Mouse (Mus musculus) neural tube, embryonic 14.5 days (tissue): ENCODE measurements around the gene Tekt1. TPM values are rescaled to one million over a fixed set of nuclear protein-coding genes. Genes with fewer than 3 reads are reported as not detected.

Experiments used
- ATAC-seq: fragments of 200-750 bp; cut with Nextera tagmentation; 2 replicates; pipeline ENCODE4 v1.8.0; 2017; ENCODE audit warnings: low read depth, mild to moderate bottlenecking, moderate TSS enrichment, moderate library complexity
- H3K27ac ChIP-seq: fragments of 300-500 bp; sonication (generic); 2 replicates; pipeline ENCODE4 v1.5.1; 2014; ENCODE audit warnings: low read depth, mild to moderate bottlenecking, control low read depth, low read length, moderate library complexity, mixed read lengths
- H3K27me3 ChIP-seq: fragments of 300-500 bp; sonication (generic); 2 replicates; pipeline ENCODE4 v1.6.1; 2014; ENCODE audit warnings: low read length; ENCODE audit not compliant: control insufficient read depth, insufficient read depth
- H3K36me3 ChIP-seq: fragments of 300-500 bp; sonication (generic); 2 replicates; pipeline ENCODE4 v1.6.1; 2014; ENCODE audit warnings: low read length, mixed read lengths; ENCODE audit not compliant: control insufficient read depth, insufficient read depth
- H3K4me1 ChIP-seq: fragments of 300-500 bp; sonication (generic); 2 replicates; pipeline ENCODE4 v1.6.1; 2014; ENCODE audit warnings: low read length; ENCODE audit not compliant: control insufficient read depth, insufficient read depth
- H3K4me2 ChIP-seq: fragments of 300-500 bp; sonication (generic); 2 replicates; pipeline ENCODE4 v1.6.1; 2014; ENCODE audit warnings: mild to moderate bottlenecking, low read depth, low read length, control low read depth
- H3K4me3 ChIP-seq: fragments of 300-500 bp; sonication (generic); 2 replicates; pipeline ENCODE4 v1.5.1; 2014; ENCODE audit warnings: low read depth, low read length, control low read depth, mixed read lengths
- H3K9ac ChIP-seq: fragments of 300-500 bp; sonication (generic); replicated peaks from 2 replicates; pipeline ENCODE4 v1.6.1; 2014; ENCODE audit warnings: low read depth, mild to moderate bottlenecking, control low read depth, low read length, mixed read lengths
- H3K9me3 ChIP-seq: fragments of 300-500 bp; sonication (generic); 2 replicates; pipeline ENCODE4 v1.6.1; 2016; ENCODE audit warnings: low read length; ENCODE audit not compliant: control insufficient read depth
- WGBS: fragments of 180-500 bp; shearing (Covaris S2); extraction: QIAGEN DNeasy Blood & Tissue Kit; methylation state at CpG from one replicate; pipeline ENCODE4 v1.1.7; 2014; 5-methylcytosine and 5-hydroxymethylcytosine counted together
- polyA plus RNA-seq: library from polyadenylated mRNA; unstranded; fragments of >200 nt; fragmentation: Nextera tagmentation; extraction: Ambion mirVana; gene quantifications from 2 replicates; pipeline ENCODE4 v1.2.1, GENCODE M21; 2014

Tekt1 gene
- polyA plus RNA-seq, 1 experiment from 2014 or later = 8.8 TPM

- Histone ChIP-seq H3K9me3 (no peaks in the 10 kb centered on the region), H3K27ac (no peak overlapping the region), H3K27me3 (no peaks in the 10 kb centered on the region), H3K36me3 (no peaks in the 10 kb centered on the region), H3K4me1 (no peaks in the 10 kb centered on the region), H3K4me3 (no peak overlapping the region), H3K9ac (no peak overlapping the region), H3K4me2 (no peak overlapping the region)
- 24% methylated on average over 5 of the region's 5 CpGs for WGBS
- ATAC-seq = no peak
Measured at GRCm38 (mm10) chr11:72338437-72338871, 23.8 kb downstream of the Tekt1 start.

- Histone ChIP-seq H3K27ac (no peak overlapping the region), H3K9me3 (no peaks in the 10 kb centered on the region), H3K4me1 (no peaks in the 10 kb centered on the region), H3K36me3 (no peaks in the 10 kb centered on the region), H3K4me2 (no peak overlapping the region), H3K9ac (no peak overlapping the region), H3K4me3 (no peak overlapping the region), H3K27me3 (no peaks in the 10 kb centered on the region)
- WGBS = 89% methylated on average over 8 of the region's 8 CpGs
- ATAC-seq = no peak
Measured at GRCm38 (mm10) chr11:72336726-72337125, 25.5 kb downstream of the Tekt1 start.

- H3K9ac ChIP-seq = no peak overlapping the region
- WGBS = 76% methylated on average over 4 of the region's 4 CpGs
- no peak overlapping the region for H3K4me2 ChIP-seq
- no peaks in the 10 kb centered on the region for H3K27me3 ChIP-seq
- H3K27ac ChIP-seq = no peak overlapping the region
- no peaks in the 10 kb centered on the region for H3K36me3 ChIP-seq
- no peak overlapping the region for H3K4me3 ChIP-seq
- H3K4me1 ChIP-seq = no peaks in the 10 kb centered on the region
- ATAC-seq = no peak
- no peaks in the 10 kb centered on the region for H3K9me3 ChIP-seq
Measured at GRCm38 (mm10) chr11:72334653-72335052, 27.6 kb downstream of the Tekt1 start.

GRCm38 (mm10) chr11:72332951-72333667 is 29.1 kb downstream of the Tekt1 start:
- Histone ChIP-seq H3K4me2 (no peak overlapping the region), H3K27me3 (no peaks in the 10 kb centered on the region), H3K36me3 (no peaks in the 10 kb centered on the region), H3K4me3 (no peak overlapping the region), H3K9ac (no peak overlapping the region), H3K27ac (no peak overlapping the region), H3K9me3 (no peaks in the 10 kb centered on the region), H3K4me1 (no peaks in the 10 kb centered on the region)
- no peak for ATAC-seq
- WGBS = 68% methylated on average over 9 of the region's 9 CpGs

GRCm38 (mm10) chr11:72325701-72326100 is 36.5 kb downstream of the Tekt1 start:
- Histone ChIP-seq H3K4me2 (no peak overlapping the region), H3K9ac (no peak overlapping the region), H3K36me3 (no peaks in the 10 kb centered on the region), H3K27me3 (no peaks in the 10 kb centered on the region), H3K9me3 (no peaks in the 10 kb centered on the region), H3K4me3 (no peak overlapping the region), H3K27ac (no peak overlapping the region), H3K4me1 (no peaks in the 10 kb centered on the region)
- 85% methylated on average over 4 of the region's 4 CpGs for WGBS
- no peak for ATAC-seq

- WGBS = 73% methylated on average over 3 of the region's 3 CpGs
- ATAC-seq = no peak
- no peak overlapping the region for H3K4me3 ChIP-seq
- H3K27me3 ChIP-seq = no peaks in the 10 kb centered on the region
- no peak overlapping the region for H3K4me2 ChIP-seq
- no peak overlapping the region for H3K9ac ChIP-seq
- H3K36me3 ChIP-seq = no peaks in the 10 kb centered on the region
- H3K27ac ChIP-seq = no peak overlapping the region
- no peaks in the 10 kb centered on the region for H3K4me1 ChIP-seq
- no peaks in the 10 kb centered on the region for H3K9me3 ChIP-seq
Measured at GRCm38 (mm10) chr11:72324431-72324830, 37.8 kb downstream of the Tekt1 start.

- Histone ChIP-seq H3K27ac (no peak overlapping the region), H3K4me3 (no peak overlapping the region), H3K9me3 (no peaks in the 10 kb centered on the region), H3K4me2 (no peak overlapping the region), H3K36me3 (no peaks in the 10 kb centered on the region), H3K27me3 (peaks cover 14% of the 10 kb centered on the region), H3K4me1 (no peaks in the 10 kb centered on the region), H3K9ac (no peak overlapping the region)
- no peak for ATAC-seq
- 81% methylated on average over 5 of the region's 5 CpGs for WGBS
Measured at GRCm38 (mm10) chr11:72318026-72318425, 44.2 kb downstream of the Tekt1 start.

- peaks cover 14% of the 10 kb centered on the region for H3K27me3 ChIP-seq
- peak within 1 kb of the TSS; percentile 23 for H3K4me3 ChIP-seq
- H3K9ac ChIP-seq = no peak within 1 kb of the TSS
- H3K27ac ChIP-seq = no peak within 1 kb of the TSS
- 10% methylated on average over 42 of the region's 42 CpGs for WGBS
- H3K36me3 ChIP-seq = no peaks in the 10 kb centered on the region
- H3K4me2 ChIP-seq = peak within 1 kb of the TSS; percentile 38
- no peaks in the 10 kb centered on the region for H3K4me1 ChIP-seq
- no peaks in the 10 kb centered on the region for H3K9me3 ChIP-seq
- no peak for ATAC-seq
Measured at GRCm38 (mm10) chr11:72314151-72314895, 47.9 kb downstream of the Tekt1 start, which contains the start of gene Fbxo39. Fbxo39 (plus strand) TSS chr11:72314444.

- Histone ChIP-seq H3K4me3 (no peak overlapping the region), H3K4me1 (no peaks in the 10 kb centered on the region), H3K36me3 (no peaks in the 10 kb centered on the region), H3K9me3 (no peaks in the 10 kb centered on the region), H3K27ac (no peak overlapping the region), H3K27me3 (peaks cover 14% of the 10 kb centered on the region), H3K9ac (no peak overlapping the region), H3K4me2 (no peak overlapping the region)
- ATAC-seq = no peak
- WGBS = 89% methylated on average over 10 of the region's 10 CpGs
Measured at GRCm38 (mm10) chr11:72311355-72312001, 50.8 kb downstream of the Tekt1 start.
